Mouse (Mus musculus) G1E (cell line): ENCODE data around the gene Frem2.

ENCODE experiments used
- CTCF ChIP-seq: IDR thresholded peaks from 2 replicates; pipeline ENCODE4 v1.5.1; 2012; ENCODE audit warnings: low read depth, low read length, inconsistent platforms, mixed read lengths
- GATA1 ChIP-seq: IDR thresholded peaks from 2 replicates; pipeline ENCODE4 v1.6.1; 2012; ENCODE audit warnings: borderline replicate concordance, low read length, inconsistent platforms, mixed read lengths
- GATA2 ChIP-seq: IDR thresholded peaks from 2 replicates; pipeline ENCODE4 v1.6.1; 2012; ENCODE audit warnings: low read depth, low read length, inconsistent platforms, borderline replicate concordance
- POLR2AphosphoS5 ChIP-seq: IDR thresholded peaks from 2 replicates; pipeline ENCODE4 v1.6.1; 2012; ENCODE audit warnings: low read depth, low read length, inconsistent platforms; ENCODE audit not compliant: insufficient replicate concordance
- TAL1 ChIP-seq: conservative IDR thresholded peaks from 2 replicates; pipeline ENCODE4 v1.6.1; 2012; ENCODE audit warnings: low read depth, low read length, inconsistent platforms, mixed read lengths

GRCm38 (mm10) chr3:53655343-53655742, 1.8 kb downstream of the Frem2 start:
- TF ChIP-seq CTCF (no peak), GATA1 (no peak), POLR2AphosphoS5 (no peak), TAL1 (no peak), GATA2 (no peak)
